Mouse (Mus musculus): ENCODE data around the gene Fblim1. TPM values are rescaled to one million over a fixed set of nuclear protein-coding genes. Genes with fewer than 3 reads are reported as not detected.

Gene Fblim1
- total RNA-seq, 2 experiments from 2014 or later: 0.90 to 1.1 TPM

- no peak for DNase-seq (ENCODE audit: low spot score)
Observed at GRCm38 (mm10) chr4:141600364-141600763, 5.5 kb downstream of the Fblim1 start.

- DNase-seq (ENCODE audit: low spot score): no peak
Observed at GRCm38 (mm10) chr4:141599251-141600141, 6.4 kb downstream of the Fblim1 start.

GRCm38 (mm10) chr4:141598894-141599250 lies 7.0 kb downstream of the Fblim1 start:
- DNase-seq (ENCODE audit: low spot score): no peak

- no peak for DNase-seq (ENCODE audit: low spot score)
Observed at GRCm38 (mm10) chr4:141598199-141598893, 7.5 kb downstream of the Fblim1 start.

GRCm38 (mm10) chr4:141596700-141597328 lies 9.1 kb downstream of the Fblim1 start:
- DNase-seq (ENCODE audit: low spot score): no peak

- DNase-seq (ENCODE audit: low spot score): no peak
Observed at GRCm38 (mm10) chr4:141595605-141596268, 10.2 kb downstream of the Fblim1 start.

GRCm38 (mm10) chr4:141595138-141595537 lies 10.8 kb downstream of the Fblim1 start:
- no peak for DNase-seq (ENCODE audit: low spot score)

- DNase-seq (ENCODE audit: low spot score): no peak
Observed at GRCm38 (mm10) chr4:141591547-141591946, 14.3 kb downstream of the Fblim1 start.

- no peak for DNase-seq (ENCODE audit: low spot score)
Observed at GRCm38 (mm10) chr4:141583919-141584318, 22.0 kb downstream of the Fblim1 start.

- no peak for DNase-seq (ENCODE audit: low spot score)
Observed at GRCm38 (mm10) chr4:141581051-141581450, 24.8 kb downstream of the Fblim1 start.

- no peak for DNase-seq (ENCODE audit: low spot score)
Observed at GRCm38 (mm10) chr4:141578833-141579232, 27.1 kb downstream of the Fblim1 start.

GRCm38 (mm10) chr4:141576877-141577276 lies 29.0 kb downstream of the Fblim1 start:
- no peak for DNase-seq (ENCODE audit: low spot score)

- DNase-seq (ENCODE audit: low spot score): no peak
Observed at GRCm38 (mm10) chr4:141576404-141576803, 29.5 kb downstream of the Fblim1 start.

GRCm38 (mm10) chr4:141574789-141575702 lies 30.9 kb downstream of the Fblim1 start:
- peak; percentile 86 for DNase-seq (ENCODE audit: low spot score)

- peak; percentile 47 for DNase-seq (ENCODE audit: low spot score)
Observed at GRCm38 (mm10) chr4:141573359-141573966, 32.4 kb downstream of the Fblim1 start.

GRCm38 (mm10) chr4:141572668-141573358 lies 33.1 kb downstream of the Fblim1 start:
- DNase-seq (ENCODE audit: low spot score): no peak

- DNase-seq (ENCODE audit: low spot score): no peak
Observed at GRCm38 (mm10) chr4:141571934-141572333, 34.0 kb downstream of the Fblim1 start.

- peak; percentile 30 for DNase-seq (ENCODE audit: low spot score)
Observed at GRCm38 (mm10) chr4:141571337-141571739, 34.6 kb downstream of the Fblim1 start.

GRCm38 (mm10) chr4:141570821-141571220 lies 35.1 kb downstream of the Fblim1 start:
- DNase-seq (ENCODE audit: low spot score): no peak

All from gastrocnemius, adult 18-20 months (tissue).